Mouse (Mus musculus) myocyte (in vitro differentiated cells): ENCODE measurements at regions not wholly inside any gene's neighbourhood (a gene's known extent, or its start where the extent isn't known, plus 50 kb on each side); places are given as distances from the start of the nearest gene placed in this dataset.

Source experiments
- H3K27me3 ChIP-seq: one replicate; pipeline ENCODE4 v1.6.1; 2011; ENCODE audit not compliant: control insufficient read depth, insufficient read depth, insufficient read length
- H3K36me3 ChIP-seq: one replicate; pipeline ENCODE4 v1.6.1; 2011; ENCODE audit not compliant: control insufficient read depth, insufficient read depth
- H3K4me2 ChIP-seq: one replicate; pipeline ENCODE4 v1.6.1; 2011; ENCODE audit warnings: low read depth, control low read depth
- H3K4me3 ChIP-seq: one replicate; pipeline ENCODE4 v1.5.1; 2011; ENCODE audit warnings: mild to moderate bottlenecking, control low read depth, moderate library complexity
- H3K79me2 ChIP-seq: one replicate; pipeline ENCODE4 v1.6.1; 2011; ENCODE audit not compliant: control insufficient read depth, insufficient read depth
- H3ac ChIP-seq: one replicate; pipeline ENCODE4 v1.6.1; 2011; ENCODE audit not compliant: control insufficient read depth, insufficient read length
- CEBPB ChIP-seq: IDR thresholded peaks from 2 replicates; pipeline ENCODE4 v1.6.1; 2011; ENCODE audit warnings: mild to moderate bottlenecking, moderate library complexity; ENCODE audit not compliant: poor library complexity, insufficient read depth, severe bottlenecking
- E2F4 ChIP-seq: IDR thresholded peaks from one replicate; pipeline ENCODE4 v1.6.1; 2011; ENCODE audit warnings: mild to moderate bottlenecking, control low read depth, moderate library complexity; ENCODE audit not compliant: insufficient read depth
- MAX ChIP-seq: IDR thresholded peaks from one replicate; pipeline ENCODE4 v1.6.1; 2011; ENCODE audit warnings: low read depth, mild to moderate bottlenecking, control low read depth
- MYOD1 ChIP-seq, 3 experiments: IDR thresholded peaks; one replicate each; pipeline ENCODE4 v1.6.1; 2011; ENCODE audit warnings: control low read depth in 2 of 3, low read depth in 2 of 3, mild to moderate bottlenecking in 2 of 3, moderate library complexity in 1 of 3; ENCODE audit not compliant: insufficient read length in 2 of 3, control insufficient read depth in 1 of 3
- MYOG ChIP-seq, 3 experiments: IDR thresholded peaks; one replicate each; pipeline ENCODE4 v1.6.1; 2011; ENCODE audit warnings: control low read depth in 2 of 3, low read depth in 2 of 3, mild to moderate bottlenecking in 2 of 3; ENCODE audit not compliant: insufficient read length in 2 of 3, control insufficient read depth in 1 of 3, insufficient read depth in 1 of 3
- POLR2A ChIP-seq: IDR thresholded peaks from one replicate; pipeline ENCODE4 v1.6.1; 2011; ENCODE audit warnings: low read depth, mild to moderate bottlenecking, control low read depth, moderate library complexity; ENCODE audit not compliant: insufficient read length
- POLR2AphosphoS2 ChIP-seq: IDR thresholded peaks from one replicate; pipeline ENCODE4 v1.6.1; 2011; ENCODE audit warnings: low read depth, control low read depth; ENCODE audit not compliant: insufficient read length
- REST ChIP-seq: IDR thresholded peaks from one replicate; pipeline ENCODE4 v1.6.1; 2011; ENCODE audit warnings: mild to moderate bottlenecking, control low read depth, moderate library complexity; ENCODE audit not compliant: insufficient read depth, insufficient read length
- SRF ChIP-seq: IDR thresholded peaks from one replicate; pipeline ENCODE4 v1.6.1; 2011; ENCODE audit warnings: low read depth; ENCODE audit not compliant: control insufficient read depth, insufficient read length
- TCF12 ChIP-seq: IDR thresholded peaks from one replicate; pipeline ENCODE4 v1.6.1; 2011; ENCODE audit warnings: mild to moderate bottlenecking, control low read depth; ENCODE audit not compliant: poor library complexity, insufficient read depth, severe bottlenecking
- TCF3 ChIP-seq: IDR thresholded peaks from one replicate; pipeline ENCODE4 v1.6.1; 2011; ENCODE audit warnings: low read depth, control low read depth; ENCODE audit not compliant: insufficient read length
- USF1 ChIP-seq: IDR thresholded peaks from one replicate; pipeline ENCODE4 v1.6.1; 2011; ENCODE audit warnings: low read depth, mild to moderate bottlenecking, control low read depth, moderate library complexity

GRCm38 (mm10) chr8:87202639-87203160, 269.7 kb downstream of the Cbln1 start:
- no peaks in the 10 kb centered on the region for H3K27me3 ChIP-seq
- H3K36me3 ChIP-seq = no peaks in the 10 kb centered on the region
- H3K4me3 ChIP-seq = no peak overlapping the region
- H3ac ChIP-seq = no peak overlapping the region
- TF ChIP-seq CEBPB = no peak
- no peak for TF ChIP-seq TCF3
- no peak for TF ChIP-seq POLR2AphosphoS2
- no peak for TF ChIP-seq MYOG (IDR thresholded peaks at IDR 0.05; ENCODE audit: control insufficient read depth in 1 of 3, insufficient read depth in 1 of 3, insufficient read length in 2 of 3, low read depth in 2 of 3)
- TF ChIP-seq E2F4 = no peak
- TF ChIP-seq USF1 = no peak
- TF ChIP-seq MAX = no peak
- TF ChIP-seq SRF = no peak
- TF ChIP-seq TCF12 = no peak
- TF ChIP-seq REST = no peak
- no peak for TF ChIP-seq POLR2A
- no peak for TF ChIP-seq MYOD1 (IDR thresholded peaks at IDR 0.05; ENCODE audit: control insufficient read depth in 1 of 3, insufficient read length in 2 of 3, low read depth in 2 of 3)
- no peak overlapping the region for H3K4me2 ChIP-seq
- no peaks in the 10 kb centered on the region for H3K79me2 ChIP-seq

- no peak overlapping the region for H3ac ChIP-seq
- H3K4me2 ChIP-seq = no peak overlapping the region
- H3K27me3 ChIP-seq = no peaks in the 10 kb centered on the region
- TF ChIP-seq MAX = no peak
- TF ChIP-seq TCF12 = no peak
- TF ChIP-seq SRF = no peak
- no peak for TF ChIP-seq POLR2A
- no peak for TF ChIP-seq MYOG (IDR thresholded peaks at IDR 0.05; ENCODE audit: control insufficient read depth in 1 of 3, insufficient read depth in 1 of 3, insufficient read length in 2 of 3, low read depth in 2 of 3)
- no peak for TF ChIP-seq CEBPB
- TF ChIP-seq E2F4 = no peak
- no peak overlapping the region for H3K4me3 ChIP-seq
- H3K79me2 ChIP-seq = no peaks in the 10 kb centered on the region
- no peaks in the 10 kb centered on the region for H3K36me3 ChIP-seq
Observed at GRCm38 (mm10) chr8:87199461-87200131, 272.8 kb downstream of the Cbln1 start.

- Histone ChIP-seq H3ac (no peak overlapping the region), H3K4me3 (no peak overlapping the region), H3K79me2 (no peaks in the 10 kb centered on the region), H3K36me3 (no peaks in the 10 kb centered on the region), H3K4me2 (no peak overlapping the region), H3K27me3 (no peaks in the 10 kb centered on the region)
- TF ChIP-seq MYOD1 (IDR thresholded peaks at IDR 0.05; ENCODE audit: control insufficient read depth in 1 of 3, insufficient read length in 2 of 3, low read depth in 2 of 3) (no peak), TCF12 (no peak), E2F4 (no peak), POLR2AphosphoS2 (no peak), USF1 (no peak), REST (no peak), SRF (no peak), POLR2A (no peak), CEBPB (no peak)
Observed at GRCm38 (mm10) chr8:87197867-87198536, 274.4 kb downstream of the Cbln1 start.

GRCm38 (mm10) chr8:87197000-87197399, 275.4 kb downstream of the Cbln1 start:
- Histone ChIP-seq H3ac (no peak overlapping the region), H3K79me2 (no peaks in the 10 kb centered on the region), H3K4me2 (no peak overlapping the region), H3K36me3 (no peaks in the 10 kb centered on the region), H3K4me3 (no peak overlapping the region), H3K27me3 (no peaks in the 10 kb centered on the region)
- TF ChIP-seq USF1 = no peak
- TF ChIP-seq CEBPB = no peak
- no peak for TF ChIP-seq MYOG (IDR thresholded peaks at IDR 0.05; ENCODE audit: control insufficient read depth in 1 of 3, insufficient read depth in 1 of 3, insufficient read length in 2 of 3, low read depth in 2 of 3)
- TF ChIP-seq REST = no peak
- no peak for TF ChIP-seq MYOD1 (IDR thresholded peaks at IDR 0.05; ENCODE audit: control insufficient read depth in 1 of 3, insufficient read length in 2 of 3, low read depth in 2 of 3)
- TF ChIP-seq TCF12 = no peak

GRCm38 (mm10) chr8:87196050-87196449, 276.4 kb downstream of the Cbln1 start:
- no peaks in the 10 kb centered on the region for H3K27me3 ChIP-seq
- no peaks in the 10 kb centered on the region for H3K79me2 ChIP-seq
- no peak overlapping the region for H3K4me3 ChIP-seq
- H3K4me2 ChIP-seq = no peak overlapping the region
- TF ChIP-seq MYOG (IDR thresholded peaks at IDR 0.05; ENCODE audit: control insufficient read depth in 1 of 3, insufficient read depth in 1 of 3, insufficient read length in 2 of 3, low read depth in 2 of 3) (no peak), POLR2AphosphoS2 (no peak), POLR2A (no peak), MAX (no peak), TCF3 (no peak), REST (no peak), MYOD1 (IDR thresholded peaks at IDR 0.05; ENCODE audit: control insufficient read depth in 1 of 3, insufficient read length in 2 of 3, low read depth in 2 of 3) (no peak), E2F4 (no peak), SRF (no peak), TCF12 (no peak), CEBPB (no peak), USF1 (no peak)
- no peak overlapping the region for H3ac ChIP-seq
- H3K36me3 ChIP-seq = no peaks in the 10 kb centered on the region
